Mouse (Mus musculus) bone marrow macrophage, adult 2 months (primary cell): Measurements from ENCODE around the gene Mslnl. TPM values are rescaled to one million over a fixed set of nuclear protein-coding genes. Genes with fewer than 3 reads are reported as not detected.

Source experiments
- H3K27ac ChIP-seq: 2 replicates; pipeline ENCODE4 v1.5.1; 2012; ENCODE audit warnings: low read depth, low read length; ENCODE audit not compliant: insufficient read depth
- H3K4me1 ChIP-seq: 2 replicates; pipeline ENCODE4 v1.6.1; 2012; ENCODE audit warnings: low read length; ENCODE audit not compliant: control insufficient read depth, insufficient read depth
- H3K4me3 ChIP-seq: 2 replicates; pipeline ENCODE4 v1.5.1; 2012; ENCODE audit warnings: mild to moderate bottlenecking, low read length, moderate library complexity; ENCODE audit not compliant: insufficient read depth
- CTCF ChIP-seq: IDR thresholded peaks from 2 replicates; pipeline ENCODE4 v1.5.1; 2012; ENCODE audit warnings: low read depth, mild to moderate bottlenecking, low read length, moderate library complexity
- POLR2A ChIP-seq: IDR thresholded peaks from 2 replicates; pipeline ENCODE4 v1.6.1; 2012; ENCODE audit warnings: mild to moderate bottlenecking, low read depth, low read length, borderline replicate concordance
- polyA plus RNA-seq: library from polyadenylated mRNA; stranded (reverse); fragments of >200 nt; gene quantifications from 2 replicates; pipeline ENCODE4 v1.2.4, GENCODE M21; 2012; ENCODE audit not compliant: missing spikeins, insufficient read depth, insufficient read length

Gene Mslnl
- polyA plus RNA-seq, 1 experiment, result not detected

DNA sequence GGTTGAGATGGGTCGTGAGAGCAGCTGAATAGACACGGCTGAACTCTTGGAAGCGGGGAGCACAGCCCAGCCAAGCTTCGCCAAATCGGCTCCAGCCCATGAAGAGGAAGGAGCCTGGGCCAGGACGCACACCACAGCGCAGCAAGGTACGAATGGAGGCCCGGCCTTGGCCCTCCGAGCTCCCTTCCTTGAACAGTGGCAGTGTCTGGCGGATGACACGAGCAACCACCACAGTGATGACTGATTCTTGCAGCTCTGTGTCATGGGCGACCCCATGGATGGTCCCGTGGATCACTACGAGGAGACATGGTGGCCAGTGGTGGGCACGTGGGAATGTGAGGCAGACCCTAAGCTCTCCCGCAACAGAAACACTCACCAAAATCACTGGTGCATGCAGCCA, 59.2 kb downstream of the Mslnl start:
- TF ChIP-seq POLR2A, result no peak
- TF ChIP-seq CTCF, result no peak
- peaks cover 23% of the 10 kb centered on the region for H3K4me1 ChIP-seq
- no peak overlapping the region for H3K4me3 ChIP-seq
- H3K27ac ChIP-seq, result no peak overlapping the region

DNA sequence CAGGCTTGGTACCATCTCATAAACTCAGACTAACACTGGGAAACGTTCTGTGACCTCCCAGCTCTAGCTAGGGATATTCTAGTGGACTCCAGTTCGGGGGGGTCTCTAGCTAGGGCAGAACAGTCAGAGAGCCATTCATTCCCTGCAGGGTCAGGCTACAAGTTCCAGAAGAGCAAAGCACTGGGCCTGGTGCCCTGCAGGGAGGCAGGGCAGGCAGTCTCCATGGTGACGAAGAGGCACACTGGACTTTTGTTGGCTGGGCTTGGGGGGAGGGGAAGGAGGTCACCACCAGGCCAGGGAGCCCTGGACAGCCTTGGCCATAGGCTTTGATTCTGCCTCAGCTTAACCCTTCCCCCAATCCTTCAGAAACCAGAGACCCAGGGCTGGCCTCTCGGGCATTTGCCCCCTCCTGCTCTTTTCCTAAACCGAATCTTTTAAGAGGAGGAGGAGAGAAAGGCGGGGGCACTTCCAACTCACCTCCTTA, 59.8 kb downstream of the Mslnl start, which contains the start of gene AC134908.4:
Gene AC134908.4 (minus strand): TSS at position 51 of the 484 bp plus-strand sequence.
- Histone ChIP-seq H3K27ac (no peak within 1 kb of the TSS), H3K4me3 (peak within 1 kb of the TSS; percentile 89), H3K4me1 (peaks cover 23% of the 10 kb centered on the region)
- TF ChIP-seq POLR2A (no peak), CTCF (no peak)

DNA sequence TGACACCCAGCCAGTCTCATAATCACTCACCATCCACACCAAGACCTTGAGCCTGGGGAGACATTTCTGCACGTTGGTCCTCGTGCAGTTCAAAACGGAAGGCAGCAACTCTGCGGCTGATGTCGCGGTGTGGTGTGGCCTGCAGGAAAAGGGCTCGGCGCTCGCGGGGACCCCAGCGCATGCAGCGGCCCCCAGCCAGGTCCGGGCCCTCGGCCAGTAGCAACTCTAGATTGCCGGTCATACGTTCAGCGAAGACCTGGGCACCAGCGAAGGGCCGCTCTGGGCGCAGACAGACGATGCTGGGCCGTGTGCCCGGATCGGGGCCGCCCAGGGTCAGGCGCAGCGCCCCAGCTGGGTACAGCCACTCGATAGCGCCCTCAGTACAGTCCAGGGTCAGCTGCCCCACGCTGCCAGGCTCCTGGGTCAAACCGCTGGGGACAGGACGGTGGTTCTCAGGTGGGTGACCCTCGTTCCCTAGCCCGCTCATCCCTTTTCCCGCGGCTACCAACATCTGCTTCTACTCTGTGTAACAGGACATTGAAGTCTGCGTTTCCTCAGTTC, 60.4 kb downstream of the Mslnl start:
- TF ChIP-seq POLR2A (no peak), CTCF (no peak)
- Histone ChIP-seq H3K27ac (no peak overlapping the region), H3K4me1 (peaks cover 17% of the 10 kb centered on the region)

DNA sequence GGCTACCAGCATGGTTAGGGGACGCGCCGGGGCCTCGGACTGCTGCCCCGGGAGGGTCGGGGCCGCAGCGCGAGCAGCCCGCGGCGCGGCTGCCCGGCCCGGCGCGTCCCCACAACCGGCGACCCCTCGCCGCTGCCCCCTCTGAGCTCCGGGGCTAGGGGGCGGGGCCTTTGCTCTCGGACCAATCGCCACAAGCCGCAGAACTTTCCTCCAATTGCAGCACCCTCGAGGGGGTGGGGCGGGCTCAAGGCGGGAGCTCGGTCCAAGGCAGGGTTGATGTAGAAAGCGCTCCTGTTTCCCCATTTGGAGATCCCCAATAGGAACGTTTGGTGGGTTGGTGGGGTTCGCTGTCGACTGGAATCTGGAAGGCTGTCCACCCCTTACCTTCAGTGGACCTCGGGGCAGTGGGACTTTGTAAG, 61.1 kb downstream of the Mslnl start, which contains the start of gene Metrn:
Gene Metrn (minus strand): TSS at position 186 of the 419 bp plus-strand sequence.
- H3K4me1 ChIP-seq, result peaks cover 15% of the 10 kb centered on the region
- no peak for TF ChIP-seq CTCF
- TF ChIP-seq POLR2A, result no peak
- no peak within 1 kb of the TSS for H3K27ac ChIP-seq
- peak within 1 kb of the TSS; percentile 89 for H3K4me3 ChIP-seq

More for the DNA sequence above, 60.4 kb downstream of the Mslnl start:
- H3K4me3 ChIP-seq, result peak overlapping the region; percentile 89

Other genes with a start within 250 kb of the Mslnl start
- not detected in 2 replicates for gene Sstr5, start 238.8 kb upstream of the Mslnl start, polyA plus RNA-seq
- not detected in 2 replicates for gene Sox8, start 165.4 kb upstream of the Mslnl start, polyA plus RNA-seq
- gene Lmf1, start 157.0 kb upstream of the Mslnl start, polyA plus RNA-seq, result 21.4 and 22.5 TPM in 2 replicates
- gene Gng13, start 18.9 kb upstream of the Mslnl start, polyA plus RNA-seq, result not detected in 2 replicates
- gene Chtf18, start 8.6 kb upstream of the Mslnl start, polyA plus RNA-seq, result 7.4 and 14.1 TPM in 2 replicates
- gene Rpusd1, start 8.4 kb upstream of the Mslnl start, polyA plus RNA-seq, result 10.1 and 10.2 TPM in 2 replicates
- gene Msln, start 18.3 kb downstream of the Mslnl start, polyA plus RNA-seq, result not detected in 2 replicates
- 36.9 and 40.9 TPM in 2 replicates for gene Narfl, start 37.7 kb downstream of the Mslnl start, polyA plus RNA-seq
- 30.4 and 31.0 TPM in 2 replicates for gene Haghl, start 49.6 kb downstream of the Mslnl start, polyA plus RNA-seq
- not detected in 2 replicates for gene Ccdc78, start 50.5 kb downstream of the Mslnl start, polyA plus RNA-seq
- gene Fam173a, start 56.9 kb downstream of the Mslnl start, polyA plus RNA-seq, result 64.5 and 70.6 TPM in 2 replicates
- not detected in 2 replicates for gene AC134908.4, start 59.6 kb downstream of the Mslnl start, polyA plus RNA-seq
- gene Metrn, start 61.1 kb downstream of the Mslnl start, polyA plus RNA-seq, result 13.1 and 14.6 TPM in 2 replicates
- not detected in 2 replicates for gene Fbxl16, start 73.0 kb downstream of the Mslnl start, polyA plus RNA-seq
- 11.9 and 14.0 TPM in 2 replicates for gene Wdr24, start 87.6 kb downstream of the Mslnl start, polyA plus RNA-seq
- gene Jmjd8, start 92.8 kb downstream of the Mslnl start, polyA plus RNA-seq, result 16.3 and 18.0 TPM in 2 replicates
- gene Stub1, start 97.4 kb downstream of the Mslnl start, polyA plus RNA-seq, result 84.9 and 89.7 TPM in 2 replicates
- gene Rhbdl1, start 101.3 kb downstream of the Mslnl start, polyA plus RNA-seq, result 1.6 and 3.7 TPM in 2 replicates
- gene Gm20683, start 105.7 kb downstream of the Mslnl start, polyA plus RNA-seq, result 1.5 TPM in 1 of 2 replicates, not detected in the other
- 30.8 and 35.1 TPM in 2 replicates for gene Rhot2, start 108.8 kb downstream of the Mslnl start, polyA plus RNA-seq
- gene Wdr90, start 125.5 kb downstream of the Mslnl start, polyA plus RNA-seq, result 11.7 and 13.1 TPM in 2 replicates
- gene Mcrip2, start 132.7 kb downstream of the Mslnl start, polyA plus RNA-seq, result 10.3 and 16.6 TPM in 2 replicates
- 16.1 and 17.0 TPM in 2 replicates for gene Mettl26, start 139.0 kb downstream of the Mslnl start, polyA plus RNA-seq
- gene Wfikkn1, start 144.8 kb downstream of the Mslnl start, polyA plus RNA-seq, result 0.84 and 1.4 TPM in 2 replicates
- gene Rab40c, start 183.7 kb downstream of the Mslnl start, polyA plus RNA-seq, result 30.0 and 32.8 TPM in 2 replicates
- 51.1 and 53.4 TPM in 2 replicates for gene Pigq, start 208.9 kb downstream of the Mslnl start, polyA plus RNA-seq
- gene Nhlrc4, start 208.9 kb downstream of the Mslnl start, polyA plus RNA-seq, result not detected in 2 replicates
- not detected in 2 replicates for gene A930017K11Rik, start 216.5 kb downstream of the Mslnl start, polyA plus RNA-seq
- 12.1 and 12.7 TPM in 2 replicates for gene Capn15, start 249.8 kb downstream of the Mslnl start, polyA plus RNA-seq